Mouse (Mus musculus) left cerebral cortex, postnatal 36 days (tissue): ENCODE measurements around the gene Gm5460. TPM values are rescaled to one million over a fixed set of nuclear protein-coding genes. Genes with fewer than 3 reads are reported as not detected.

Experiments
- DNase-seq, 2 experiments: peaks; one replicate each; pipeline ENCODE4 v3.0.0; 2021 to 2022; ENCODE audit warnings: low spot score in 2 of 2, mixed read lengths in 1 of 2
- intact Hi-C: fragments of 180-260 bp; cut with DNase I; formaldehyde crosslinking; loops from one replicate; pipeline ENCODE4 v1.15.1; 2025
- total RNA-seq, 2 experiments: library from RNA; stranded (reverse); gene quantifications; 2 replicates each; pipeline ENCODE4 v1.2.3; 2021

Gene Gm5460
- total RNA-seq, 2 experiments from 2014 or later = not detected

DNA sequence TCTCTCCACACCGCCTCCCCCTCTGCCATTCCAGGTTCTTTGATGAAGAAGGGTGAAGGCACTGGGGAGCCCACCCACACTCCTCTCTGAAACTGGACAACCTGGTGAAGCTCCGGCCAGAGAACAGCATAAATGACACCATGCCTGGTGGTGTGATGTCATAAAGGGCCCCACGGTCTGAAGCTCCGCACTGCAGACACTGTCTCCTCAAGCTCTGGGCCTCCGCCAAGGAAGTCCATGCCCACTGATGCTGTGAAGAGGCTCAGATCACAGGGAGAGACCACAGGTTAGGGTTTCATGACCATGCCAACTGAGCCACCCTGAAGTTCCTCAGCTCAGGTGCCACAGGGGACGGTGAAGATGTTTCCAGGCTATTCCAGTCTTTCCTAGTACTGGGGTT lies 36.0 kb downstream of the Gm5460 start, which contains the start of gene Antxrl:
Antxrl (plus strand) TSS at position 192 of the 400 bp plus-strand sequence.
- intact Hi-C loops = no loop called here
- DNase-seq = no peak

GRCm38 (mm10) chr14:34071665-34072064 lies 55.1 kb downstream of the Gm5460 start:
- no peak for DNase-seq
- intact Hi-C loops = no loop called here

DNA sequence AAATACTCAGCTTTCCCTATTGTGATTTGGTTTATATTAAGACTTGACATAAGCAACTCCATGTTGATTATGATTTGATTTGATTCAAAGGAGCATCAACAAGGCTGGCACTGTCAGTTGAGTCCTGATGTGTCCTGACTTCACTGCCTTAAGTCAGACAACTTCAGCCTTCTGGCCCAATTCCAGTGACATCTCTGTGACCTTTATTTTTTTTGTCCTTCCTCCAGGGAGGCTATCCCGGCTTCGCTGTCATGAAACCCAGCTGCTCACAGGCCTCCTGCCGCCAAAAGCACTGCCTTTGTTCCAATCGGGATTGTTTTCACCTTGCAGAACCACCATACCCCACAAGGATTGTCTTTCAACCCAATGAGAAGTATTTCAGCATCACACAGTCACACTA lies 58.8 kb downstream of the Gm5460 start:
- intact Hi-C loops = no loop called here

GRCm38 (mm10) chr14:34077222-34077621 lies 60.7 kb downstream of the Gm5460 start:
- DNase-seq = no peak
- intact Hi-C loops = no loop called here

More for the DNA sequence above, 58.8 kb downstream of the Gm5460 start:
- no peak for DNase-seq

DNA sequence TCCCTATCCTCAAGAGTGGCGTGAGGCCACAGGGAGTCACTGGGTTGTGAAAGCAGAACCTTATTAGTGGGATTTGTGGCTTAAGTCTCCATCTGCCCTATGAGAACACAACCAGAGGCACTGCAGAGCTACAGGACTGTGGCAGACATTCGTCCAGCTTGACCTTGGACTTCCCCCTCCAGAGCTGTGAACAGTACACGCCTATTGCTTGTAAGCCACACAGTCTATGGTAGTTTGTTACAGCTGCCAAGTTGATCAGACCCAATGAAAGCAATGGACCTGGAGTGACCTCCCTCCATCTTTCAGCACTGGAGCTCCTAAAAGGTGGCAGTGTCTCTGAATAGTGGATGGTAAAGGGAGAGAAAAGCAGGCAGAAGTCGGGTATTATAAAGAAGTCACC lies 61.7 kb downstream of the Gm5460 start:
- intact Hi-C loops = no loop called here
- DNase-seq = no peak

DNA sequence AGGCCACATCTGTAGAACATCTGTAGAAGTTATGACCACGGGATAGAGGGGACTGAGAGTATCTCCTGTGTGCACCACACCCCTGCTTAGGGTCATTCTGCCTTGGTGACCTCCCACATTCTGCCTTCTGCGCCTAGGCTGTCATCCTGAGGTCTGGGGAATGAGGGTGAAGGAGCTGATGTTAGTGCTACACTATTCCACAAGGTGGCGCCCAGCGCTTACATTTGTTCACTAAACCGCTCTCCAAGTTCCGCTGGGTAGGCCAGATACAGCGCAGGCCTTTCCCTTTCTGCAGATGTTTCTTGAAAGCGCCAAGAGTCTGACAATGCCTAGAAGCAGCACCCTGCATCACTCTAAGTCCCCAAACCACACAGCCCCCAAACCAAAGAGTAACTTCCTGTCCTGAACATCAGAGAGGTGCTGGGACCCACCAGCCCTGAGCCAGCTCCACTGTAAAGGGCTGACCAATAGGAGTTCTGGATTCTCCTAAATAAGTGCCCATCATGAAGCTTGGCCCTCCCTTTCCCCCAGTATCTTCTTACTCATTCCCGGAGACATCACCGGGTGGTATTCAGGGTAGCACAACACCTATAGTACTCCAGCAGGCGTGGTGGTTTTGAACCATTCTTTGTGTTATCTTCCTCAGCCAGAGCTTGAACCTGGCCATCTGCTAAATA lies 63.9 kb downstream of the Gm5460 start:
- peak; percentile 41 to 63 for DNase-seq
- intact Hi-C loops = loop anchor here (2.0 to 10.0 kb wide), 4 partner anchors 24 to 694 kb away; partner anchors contain the start of genes Mmrn2 and Sncg

GRCm38 (mm10) chr14:34085731-34086130 lies 69.2 kb downstream of the Gm5460 start, which contains the start of gene Anxa8:
Gene Anxa8, plus strand, starts transcription at chr14:34085981.
- DNase-seq = no peak
- intact Hi-C loops = loop anchor here (10.0 kb wide), 2 partner anchors 289 to 689 kb away; partner anchors contain the start of genes Mmrn2 and Sncg

GRCm38 (mm10) chr14:34086806-34087205 lies 70.2 kb downstream of the Gm5460 start:
- DNase-seq = no peak
- intact Hi-C loops = loop anchor here (10.0 kb wide), 2 partner anchors 288 to 688 kb away; partner anchors contain the start of genes Mmrn2 and Sncg

DNA sequence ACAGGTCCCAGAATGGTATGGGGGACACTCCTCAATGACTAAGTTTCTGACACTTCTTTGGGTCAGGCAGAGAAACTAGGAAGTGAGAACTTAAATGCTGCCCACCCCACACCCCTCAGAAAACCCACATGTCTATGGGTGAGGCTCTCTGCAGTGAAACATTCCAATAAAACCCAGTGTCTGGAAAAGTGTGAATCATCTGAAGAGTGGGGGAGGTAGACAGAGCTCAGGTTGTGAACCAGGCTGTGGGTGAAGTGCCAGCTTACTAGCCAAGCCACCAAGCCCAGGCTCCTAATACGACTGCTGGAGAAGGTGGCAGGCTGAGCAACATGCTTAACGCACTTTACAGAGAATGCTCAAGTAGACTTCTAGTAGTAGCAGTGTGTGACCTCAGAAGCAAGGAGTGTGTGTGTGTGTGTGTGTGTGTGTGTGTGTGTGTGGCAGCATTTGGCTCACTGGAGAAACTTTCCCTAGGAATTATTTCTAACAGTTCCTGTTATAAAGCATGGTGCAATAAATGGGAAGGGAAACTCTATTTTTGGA lies 71.4 kb downstream of the Gm5460 start:
- intact Hi-C loops = loop anchor here (10.0 kb wide), 2 partner anchors 287 to 687 kb away; partner anchors contain the start of genes Mmrn2 and Sncg
- DNase-seq = no peak

- no peak for DNase-seq
- intact Hi-C loops = loop anchor here (10.0 kb wide), 2 partner anchors 285 to 685 kb away; partner anchors contain the start of genes Mmrn2 and Sncg
Observed at GRCm38 (mm10) chr14:34089796-34090195, 73.2 kb downstream of the Gm5460 start.

DNA sequence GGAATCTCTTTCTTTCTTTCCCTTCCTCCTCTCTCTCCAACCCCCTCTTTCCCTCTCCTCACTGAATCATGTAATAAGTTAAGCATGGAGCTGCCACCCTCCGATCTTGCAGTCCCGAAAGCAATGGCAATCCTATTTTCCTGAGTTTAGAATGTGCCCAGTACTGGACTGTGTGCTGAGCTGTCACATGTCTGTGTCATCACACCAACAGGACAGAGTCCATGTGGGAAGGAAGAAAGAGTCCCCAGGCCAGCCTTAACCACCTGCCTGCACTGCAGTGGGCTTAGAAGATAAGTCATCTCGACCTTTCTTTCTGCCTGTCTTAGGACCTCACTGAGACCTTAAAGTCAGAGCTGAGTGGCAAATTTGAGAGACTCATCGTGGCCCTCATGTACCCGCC lies 74.9 kb downstream of the Gm5460 start:
- intact Hi-C loops = no loop called here

DNA sequence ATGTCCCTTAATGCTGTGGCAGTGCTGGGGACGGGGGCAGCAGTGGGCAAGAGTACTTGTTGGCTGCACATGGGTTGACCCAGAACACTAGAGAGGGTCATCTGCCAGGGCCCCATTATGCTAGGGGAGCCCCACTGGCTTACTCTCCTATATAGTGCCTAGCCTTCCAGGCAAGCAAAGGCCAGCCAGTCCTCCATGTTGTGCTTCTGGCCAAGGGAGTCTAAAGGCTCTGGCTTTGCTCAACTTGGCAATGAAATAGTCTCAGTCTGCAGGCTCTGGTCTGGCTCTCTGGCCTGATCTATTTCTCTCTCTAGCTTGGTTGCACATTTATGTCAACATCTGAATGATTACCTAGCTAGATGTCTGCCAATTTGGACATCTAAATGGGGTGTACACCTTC lies 76.3 kb downstream of the Gm5460 start:
- DNase-seq = no peak
- intact Hi-C loops = no loop called here

More for the DNA sequence above, 74.9 kb downstream of the Gm5460 start:
- DNase-seq = no peak

- no peak for DNase-seq
- intact Hi-C loops = no loop called here
Observed at GRCm38 (mm10) chr14:34096161-34096560, 79.6 kb downstream of the Gm5460 start.

Other genes with a start within 250 kb of the Gm5460 start
- gene Gdf10, start 93.2 kb upstream of the Gm5460 start, total RNA-seq = 1 to 10 TPM; 3.7 TPM
- not detected for gene Gdf2, start 75.7 kb upstream of the Gm5460 start, total RNA-seq
- gene Rbp3, start 62.8 kb upstream of the Gm5460 start, total RNA-seq = under 1 TPM in 1 of 2 experiments, not detected in 1; 0.05 TPM
- gene Zfp488, start 38.0 kb upstream of the Gm5460 start, total RNA-seq = 1 to 10 TPM; 3.7 to 4.0 TPM
- gene Gm30083, start 1.6 kb upstream of the Gm5460 start, total RNA-seq = not detected
- gene Antxrl, start 35.9 kb downstream of the Gm5460 start, total RNA-seq = not detected
- gene Anxa8, start 69.2 kb downstream of the Gm5460 start, total RNA-seq = under 1 TPM; 0.49 to 0.91 TPM
- not detected for gene A630023A22Rik, start 86.0 kb downstream of the Gm5460 start, total RNA-seq
- not detected for gene Npy4r, start 135.7 kb downstream of the Gm5460 start, total RNA-seq
- gene Gprin2, start 184.9 kb downstream of the Gm5460 start, total RNA-seq = 1 to 10 TPM; 1.6 to 2.7 TPM
- under 1 TPM; 0.27 to 0.42 TPM for gene Syt15, start 202.8 kb downstream of the Gm5460 start, total RNA-seq